Mouse (Mus musculus) thymus, postnatal 10 days (tissue): ENCODE measurements around the gene 4930512M02Rik.
"Not testable (repeated sequence)": the region's sequence is repeated elsewhere in the genome, so short reads cannot be mapped to it uniquely, and the experiment has no call there.

ENCODE experiments used
- DNase-seq, 2 experiments: peaks; one replicate each; pipeline ENCODE4 v3.0.0; 2021; ENCODE audit warnings: low spot score in 2 of 2

4930512M02Rik gene

GRCm38 (mm10) chr11:11627735-11628134 is at the start of gene 4930512M02Rik:
Gene 4930512M02Rik (minus strand): TSS chr11:11627835.
- DNase-seq = not testable (repeated sequence)

- no peak for DNase-seq
Measured at GRCm38 (mm10) chr11:11677165-11677564, 49.5 kb upstream of the 4930512M02Rik start.

GRCm38 (mm10) chr11:11676068-11676741 is 48.6 kb upstream of the 4930512M02Rik start:
- DNase-seq = no peak

GRCm38 (mm10) chr11:11675063-11675462 is 47.4 kb upstream of the 4930512M02Rik start:
- DNase-seq = no peak

- DNase-seq = no peak
Measured at GRCm38 (mm10) chr11:11672974-11673373, 45.3 kb upstream of the 4930512M02Rik start.

- peak; percentile 56 to 62 for DNase-seq
Measured at GRCm38 (mm10) chr11:11667922-11668290, 40.3 kb upstream of the 4930512M02Rik start.

- no peak for DNase-seq
Measured at GRCm38 (mm10) chr11:11667254-11667921, 39.8 kb upstream of the 4930512M02Rik start.

- peak in 1 of 2 experiments; percentile 35 for DNase-seq
Measured at GRCm38 (mm10) chr11:11660651-11661050, 33.0 kb upstream of the 4930512M02Rik start.

- no peak for DNase-seq
Measured at GRCm38 (mm10) chr11:11658834-11659233, 31.2 kb upstream of the 4930512M02Rik start.

GRCm38 (mm10) chr11:11657634-11658033 is 30.0 kb upstream of the 4930512M02Rik start:
- no peak for DNase-seq

- DNase-seq = peak; percentile 67 to 69
Measured at GRCm38 (mm10) chr11:11656995-11657530, 29.4 kb upstream of the 4930512M02Rik start.

- DNase-seq = no peak
Measured at GRCm38 (mm10) chr11:11656388-11656787, 28.8 kb upstream of the 4930512M02Rik start.

GRCm38 (mm10) chr11:11644303-11644702 is 16.7 kb upstream of the 4930512M02Rik start:
- DNase-seq = no peak

GRCm38 (mm10) chr11:11624073-11624705 is 3.4 kb downstream of the 4930512M02Rik start:
- DNase-seq = no peak

GRCm38 (mm10) chr11:11609243-11609642 is 18.4 kb downstream of the 4930512M02Rik start:
- DNase-seq = no peak

GRCm38 (mm10) chr11:11587327-11587726 is 40.3 kb downstream of the 4930512M02Rik start:
- no peak for DNase-seq

GRCm38 (mm10) chr11:11586423-11586822 is 41.2 kb downstream of the 4930512M02Rik start:
- no peak for DNase-seq

- peak in 1 of 2 experiments; percentile 45 for DNase-seq
Measured at GRCm38 (mm10) chr11:11573691-11574090, 53.9 kb downstream of the 4930512M02Rik start.

GRCm38 (mm10) chr11:11570747-11571146 is 56.9 kb downstream of the 4930512M02Rik start:
- DNase-seq = no peak

GRCm38 (mm10) chr11:11569466-11570132 is 58.0 kb downstream of the 4930512M02Rik start:
- peak; percentile 68 to 71 for DNase-seq

- DNase-seq = no peak
Measured at GRCm38 (mm10) chr11:11568033-11568432, 59.6 kb downstream of the 4930512M02Rik start.
